Mouse (Mus musculus): ENCODE measurements at regions not wholly inside any gene's neighbourhood (a gene's known extent, or its start where the extent isn't known, plus 50 kb on each side); places are given as distances from the start of the nearest gene placed in this dataset.

- no peak overlapping the region for H3K27ac ChIP-seq (ENCODE audit: low read depth, low read length)
- ATAC-seq (replicated peaks; ENCODE audit: low FRiP score) = no peak
- DNase-seq (ENCODE audit: low spot score) = no peak
- no peaks in the 10 kb centered on the region for H3K9me3 ChIP-seq (ENCODE audit: control insufficient read depth, low read length)
- H3K4me2 ChIP-seq = no peak overlapping the region
- 72% methylated on average over 2 of the region's 2 CpGs for WGBS
- H3K4me3 ChIP-seq (ENCODE audit: low read depth, low read length) = no peak overlapping the region
- no peak overlapping the region for H3K9ac ChIP-seq (ENCODE audit: low read depth, low read length)
- H3K27me3 ChIP-seq (replicated peaks; ENCODE audit: control insufficient read depth, insufficient read depth, low read length) = no peaks in the 10 kb centered on the region
- no peaks in the 10 kb centered on the region for H3K4me1 ChIP-seq (replicated peaks; ENCODE audit: control insufficient read depth, insufficient read depth, low read length)
- H3K36me3 ChIP-seq (ENCODE audit: control insufficient read depth, insufficient read depth, low read length) = no peaks in the 10 kb centered on the region
Measured at GRCm38 (mm10) chr4:87682783-87683182, 350.4 kb downstream of the Mllt3 start.

DNA sequence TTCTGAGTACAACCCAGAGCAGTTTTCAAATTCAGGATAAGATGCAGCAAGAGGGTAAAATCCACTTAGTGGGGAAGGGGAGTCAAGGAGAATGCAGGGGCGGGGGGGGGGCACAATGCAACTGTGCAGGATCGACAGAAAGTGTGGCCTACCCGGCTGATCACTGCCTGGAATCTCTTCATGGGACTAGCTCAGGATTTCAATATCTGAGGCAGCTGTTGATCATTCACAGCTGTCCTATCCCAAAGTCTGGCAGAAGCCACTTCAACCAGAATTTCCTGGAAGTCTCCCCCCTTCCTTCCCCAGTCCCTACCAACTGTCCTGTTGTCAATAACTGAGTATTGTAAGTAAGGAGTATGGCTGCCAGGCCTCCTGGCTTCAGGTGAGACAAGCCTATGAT, 362.1 kb downstream of the Mllt3 start:
- no peak overlapping the region for H3K27ac ChIP-seq (ENCODE audit: low read depth, low read length)
- ATAC-seq (replicated peaks; ENCODE audit: low FRiP score) = no peak
- no peak overlapping the region for H3K4me2 ChIP-seq
- no peak for DNase-seq (ENCODE audit: low spot score)
- no peaks in the 10 kb centered on the region for H3K27me3 ChIP-seq (replicated peaks; ENCODE audit: control insufficient read depth, insufficient read depth, low read length)
- no peak overlapping the region for H3K4me3 ChIP-seq (ENCODE audit: low read depth, low read length)
- WGBS = 79% methylated on average over 3 of the region's 3 CpGs
- no peaks in the 10 kb centered on the region for H3K36me3 ChIP-seq (ENCODE audit: control insufficient read depth, insufficient read depth, low read length)
- H3K4me1 ChIP-seq (replicated peaks; ENCODE audit: control insufficient read depth, insufficient read depth, low read length) = no peaks in the 10 kb centered on the region
- H3K9me3 ChIP-seq (ENCODE audit: control insufficient read depth, low read length) = no peaks in the 10 kb centered on the region
- H3K9ac ChIP-seq (ENCODE audit: low read depth, low read length) = no peak overlapping the region

DNA sequence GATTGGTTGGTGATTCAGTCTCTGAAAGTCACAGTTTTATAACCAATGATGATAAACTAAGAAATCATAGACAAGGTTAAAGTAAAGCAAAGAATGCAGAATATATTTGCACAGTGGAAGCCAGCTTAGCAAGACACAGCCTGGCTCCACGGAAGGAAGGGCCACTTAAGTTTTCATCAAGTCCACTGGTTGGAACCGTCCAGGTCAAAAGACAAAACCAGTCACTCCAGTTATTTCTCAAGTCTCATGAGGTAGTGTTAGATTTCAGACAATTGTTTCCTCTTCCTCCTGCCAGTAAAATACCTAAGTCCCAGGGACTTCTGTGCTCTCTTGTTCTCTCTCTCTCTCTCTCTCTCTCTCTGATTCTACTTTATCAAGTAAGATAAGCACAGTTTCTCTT, 363.0 kb downstream of the Mllt3 start:
- WGBS = 67% methylated on average over 2 of the region's 2 CpGs
- Histone ChIP-seq H3K4me2 (no peak overlapping the region), H3K4me1 (replicated peaks; ENCODE audit: control insufficient read depth, insufficient read depth, low read length) (no peaks in the 10 kb centered on the region), H3K4me3 (ENCODE audit: low read depth, low read length) (no peak overlapping the region), H3K9me3 (ENCODE audit: control insufficient read depth, low read length) (no peaks in the 10 kb centered on the region), H3K27me3 (replicated peaks; ENCODE audit: control insufficient read depth, insufficient read depth, low read length) (no peaks in the 10 kb centered on the region), H3K9ac (ENCODE audit: low read depth, low read length) (no peak overlapping the region), H3K27ac (ENCODE audit: low read depth, low read length) (no peak overlapping the region), H3K36me3 (ENCODE audit: control insufficient read depth, insufficient read depth, low read length) (no peaks in the 10 kb centered on the region)
- ATAC-seq (replicated peaks; ENCODE audit: low FRiP score) (no peak), DNase-seq (ENCODE audit: low spot score) (no peak)

DNA sequence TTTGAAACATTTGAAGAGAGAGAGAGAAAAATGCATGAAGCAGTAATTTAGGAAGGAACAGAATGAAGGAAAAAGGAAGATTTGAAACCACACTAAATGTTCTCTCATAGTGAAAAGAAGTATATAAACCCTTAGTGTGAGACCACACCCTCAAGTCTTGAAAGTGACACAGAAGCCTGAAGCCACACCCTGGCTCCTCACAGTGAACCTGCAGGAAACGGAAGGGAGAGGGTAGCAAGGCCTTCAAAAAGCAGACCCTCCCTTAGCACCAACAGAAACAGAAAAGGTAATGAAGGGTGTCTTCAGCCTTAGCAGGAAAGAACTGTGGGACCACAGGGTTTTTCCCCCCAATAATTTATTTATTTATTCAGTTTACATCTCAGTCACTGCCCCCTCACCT, 363.7 kb downstream of the Mllt3 start:
- ATAC-seq (replicated peaks; ENCODE audit: low FRiP score) = no peak
- no peaks in the 10 kb centered on the region for H3K4me1 ChIP-seq (replicated peaks; ENCODE audit: control insufficient read depth, insufficient read depth, low read length)
- H3K27me3 ChIP-seq (replicated peaks; ENCODE audit: control insufficient read depth, insufficient read depth, low read length) = no peaks in the 10 kb centered on the region
- H3K36me3 ChIP-seq (ENCODE audit: control insufficient read depth, insufficient read depth, low read length) = no peaks in the 10 kb centered on the region
- no peak overlapping the region for H3K4me2 ChIP-seq
- no peaks in the 10 kb centered on the region for H3K9me3 ChIP-seq (ENCODE audit: control insufficient read depth, low read length)
- no peak overlapping the region for H3K4me3 ChIP-seq (ENCODE audit: low read depth, low read length)
- H3K9ac ChIP-seq (ENCODE audit: low read depth, low read length) = no peak overlapping the region
- H3K27ac ChIP-seq (ENCODE audit: low read depth, low read length) = no peak overlapping the region
- DNase-seq (ENCODE audit: low spot score) = no peak
- 59% methylated on average over 1 of the region's 1 CpGs for WGBS

GRCm38 (mm10) chr4:87668314-87668713, 364.9 kb downstream of the Mllt3 start:
- DNase-seq (ENCODE audit: low spot score) = no peak
- H3K27ac ChIP-seq (ENCODE audit: low read depth, low read length) = no peak overlapping the region
- no peaks in the 10 kb centered on the region for H3K4me1 ChIP-seq (replicated peaks; ENCODE audit: control insufficient read depth, insufficient read depth, low read length)
- H3K9ac ChIP-seq (ENCODE audit: low read depth, low read length) = no peak overlapping the region
- ATAC-seq (replicated peaks; ENCODE audit: low FRiP score) = no peak
- WGBS = 27% methylated on average over 3 of the region's 3 CpGs
- H3K27me3 ChIP-seq (replicated peaks; ENCODE audit: control insufficient read depth, insufficient read depth, low read length) = no peaks in the 10 kb centered on the region
- no peaks in the 10 kb centered on the region for H3K9me3 ChIP-seq (ENCODE audit: control insufficient read depth, low read length)
- H3K4me3 ChIP-seq (ENCODE audit: low read depth, low read length) = no peak overlapping the region
- H3K36me3 ChIP-seq (ENCODE audit: control insufficient read depth, insufficient read depth, low read length) = no peaks in the 10 kb centered on the region
- H3K4me2 ChIP-seq = no peak overlapping the region

DNA sequence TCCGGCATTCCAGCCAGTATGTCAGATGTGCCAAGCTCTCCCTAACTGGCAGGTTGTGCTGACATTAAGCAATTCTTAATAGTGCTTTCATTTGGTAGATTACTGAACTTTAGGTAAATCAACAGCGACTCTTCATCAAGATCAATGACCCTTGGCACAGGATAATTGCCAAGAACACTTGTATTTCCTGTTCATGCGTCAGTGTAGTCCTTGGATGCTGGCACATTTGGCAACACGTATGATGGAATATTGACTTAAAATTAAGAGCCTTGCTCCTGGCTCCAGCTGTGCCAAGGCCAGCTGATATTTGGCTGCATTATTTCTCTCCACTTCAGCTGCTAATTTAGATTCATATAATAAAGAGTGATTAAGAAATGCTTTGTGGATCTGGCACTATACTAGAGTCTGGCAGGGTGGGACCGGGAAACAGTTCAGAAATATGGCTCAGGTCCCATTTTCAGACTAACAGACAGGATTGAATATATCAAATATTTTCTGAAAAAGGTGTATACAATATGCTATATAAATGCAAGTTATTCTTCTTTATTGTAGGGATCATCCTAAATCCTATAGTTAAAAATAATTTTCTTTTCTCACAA, 365.5 kb downstream of the Mllt3 start:
- H3K4me1 ChIP-seq (replicated peaks; ENCODE audit: control insufficient read depth, insufficient read depth, low read length) = no peaks in the 10 kb centered on the region
- H3K27me3 ChIP-seq (replicated peaks; ENCODE audit: control insufficient read depth, insufficient read depth, low read length) = no peaks in the 10 kb centered on the region
- 83% methylated on average over 5 of the region's 5 CpGs for WGBS
- no peaks in the 10 kb centered on the region for H3K9me3 ChIP-seq (ENCODE audit: control insufficient read depth, low read length)
- no peak overlapping the region for H3K4me2 ChIP-seq
- H3K36me3 ChIP-seq (ENCODE audit: control insufficient read depth, insufficient read depth, low read length) = no peaks in the 10 kb centered on the region
- no peak overlapping the region for H3K9ac ChIP-seq (ENCODE audit: low read depth, low read length)
- no peak for ATAC-seq (replicated peaks; ENCODE audit: low FRiP score)
- no peak for DNase-seq (ENCODE audit: low spot score)
- no peak overlapping the region for H3K27ac ChIP-seq (ENCODE audit: low read depth, low read length)
- no peak overlapping the region for H3K4me3 ChIP-seq (ENCODE audit: low read depth, low read length)

GRCm38 (mm10) chr4:87665149-87665548, 368.0 kb downstream of the Mllt3 start:
- Histone ChIP-seq H3K4me2 (no peak overlapping the region), H3K27me3 (replicated peaks; ENCODE audit: control insufficient read depth, insufficient read depth, low read length) (no peaks in the 10 kb centered on the region), H3K9me3 (ENCODE audit: control insufficient read depth, low read length) (no peaks in the 10 kb centered on the region), H3K36me3 (ENCODE audit: control insufficient read depth, insufficient read depth, low read length) (no peaks in the 10 kb centered on the region), H3K4me3 (ENCODE audit: low read depth, low read length) (no peak overlapping the region), H3K4me1 (replicated peaks; ENCODE audit: control insufficient read depth, insufficient read depth, low read length) (no peaks in the 10 kb centered on the region), H3K9ac (ENCODE audit: low read depth, low read length) (no peak overlapping the region), H3K27ac (ENCODE audit: low read depth, low read length) (no peak overlapping the region)
- ATAC-seq (replicated peaks; ENCODE audit: low FRiP score) = no peak
- WGBS = 66% methylated on average over 6 of the region's 6 CpGs
- no peak for DNase-seq (ENCODE audit: low spot score)

DNA sequence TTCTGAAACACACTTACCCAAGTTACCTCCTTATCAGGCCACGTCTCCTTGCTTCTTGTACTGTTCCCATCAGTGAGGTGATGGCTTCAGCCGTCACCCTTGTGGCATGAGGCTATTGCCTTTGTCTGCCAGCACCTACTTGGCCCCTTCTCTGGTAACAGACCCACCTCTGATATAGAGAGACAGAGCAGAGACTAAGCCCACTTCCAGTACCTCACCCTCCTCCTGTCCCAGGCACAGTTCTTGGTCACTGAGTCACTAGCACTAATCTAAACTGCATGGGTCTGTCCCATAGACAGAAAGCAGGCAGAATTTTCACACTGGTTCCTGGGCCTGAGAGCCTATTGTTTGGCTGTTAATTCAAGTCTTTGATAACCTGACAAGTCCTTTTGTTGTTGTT, 370.3 kb downstream of the Mllt3 start:
- H3K4me2 ChIP-seq = no peak overlapping the region
- no peak overlapping the region for H3K27ac ChIP-seq (ENCODE audit: low read depth, low read length)
- DNase-seq (ENCODE audit: low spot score) = no peak

DNA sequence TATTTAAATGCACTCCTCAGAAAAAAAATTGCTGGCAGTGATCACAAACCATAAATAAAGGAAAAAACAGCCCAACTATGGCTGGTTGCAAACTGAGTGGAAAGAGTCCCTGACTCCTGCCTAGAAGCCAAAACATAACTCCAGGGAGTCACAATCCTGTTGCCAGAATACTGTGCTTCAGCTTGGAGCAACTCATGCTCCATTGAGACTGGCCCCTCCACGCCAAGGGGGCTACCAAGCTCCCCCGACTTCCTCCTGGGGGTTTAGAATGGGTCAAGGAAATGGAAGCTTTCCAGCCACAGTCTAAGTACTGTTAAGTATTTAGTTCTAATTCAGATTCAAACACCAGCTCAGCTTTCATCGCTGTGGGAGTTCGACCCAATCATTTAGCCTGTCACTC, 374.8 kb downstream of the Mllt3 start:
- H3K9ac ChIP-seq (ENCODE audit: low read depth, low read length) = no peak overlapping the region
- WGBS = 49% methylated on average over 4 of the region's 4 CpGs
- DNase-seq (ENCODE audit: low spot score) (no peak), ATAC-seq (replicated peaks; ENCODE audit: low FRiP score) (no peak)
- H3K27ac ChIP-seq (ENCODE audit: low read depth, low read length) = no peak overlapping the region
- no peak overlapping the region for H3K4me3 ChIP-seq (ENCODE audit: low read depth, low read length)
- no peaks in the 10 kb centered on the region for H3K36me3 ChIP-seq (ENCODE audit: control insufficient read depth, insufficient read depth, low read length)
- no peaks in the 10 kb centered on the region for H3K4me1 ChIP-seq (replicated peaks; ENCODE audit: control insufficient read depth, insufficient read depth, low read length)
- H3K4me2 ChIP-seq = no peak overlapping the region
- H3K27me3 ChIP-seq (replicated peaks; ENCODE audit: control insufficient read depth, insufficient read depth, low read length) = no peaks in the 10 kb centered on the region
- H3K9me3 ChIP-seq (ENCODE audit: control insufficient read depth, low read length) = no peaks in the 10 kb centered on the region

More for the DNA sequence above, 370.3 kb downstream of the Mllt3 start:
- ATAC-seq (replicated peaks; ENCODE audit: low FRiP score) = no peak
- 47% methylated on average over 2 of the region's 2 CpGs for WGBS
- Histone ChIP-seq H3K9me3 (ENCODE audit: control insufficient read depth, low read length) (no peaks in the 10 kb centered on the region), H3K4me3 (ENCODE audit: low read depth, low read length) (no peak overlapping the region), H3K27me3 (replicated peaks; ENCODE audit: control insufficient read depth, insufficient read depth, low read length) (no peaks in the 10 kb centered on the region), H3K36me3 (ENCODE audit: control insufficient read depth, insufficient read depth, low read length) (no peaks in the 10 kb centered on the region), H3K4me1 (replicated peaks; ENCODE audit: control insufficient read depth, insufficient read depth, low read length) (no peaks in the 10 kb centered on the region), H3K9ac (ENCODE audit: low read depth, low read length) (no peak overlapping the region)

Data from liver, embryonic 11.5 days (tissue).